Mouse (Mus musculus) fat pad, adult 2 months (tissue): ENCODE data around the gene Ifrd1.
"Not testable (repeated sequence)": the region's sequence is repeated elsewhere in the genome, so short reads cannot be mapped to it uniquely, and the experiment has no call there.

ENCODE experiments used
- DNase-seq: peaks from one replicate; pipeline ENCODE4 v3.0.0-alpha.2; 2011; ENCODE audit warnings: low read depth, low spot score; ENCODE audit errors: extremely low read depth

Gene Ifrd1

DNA sequence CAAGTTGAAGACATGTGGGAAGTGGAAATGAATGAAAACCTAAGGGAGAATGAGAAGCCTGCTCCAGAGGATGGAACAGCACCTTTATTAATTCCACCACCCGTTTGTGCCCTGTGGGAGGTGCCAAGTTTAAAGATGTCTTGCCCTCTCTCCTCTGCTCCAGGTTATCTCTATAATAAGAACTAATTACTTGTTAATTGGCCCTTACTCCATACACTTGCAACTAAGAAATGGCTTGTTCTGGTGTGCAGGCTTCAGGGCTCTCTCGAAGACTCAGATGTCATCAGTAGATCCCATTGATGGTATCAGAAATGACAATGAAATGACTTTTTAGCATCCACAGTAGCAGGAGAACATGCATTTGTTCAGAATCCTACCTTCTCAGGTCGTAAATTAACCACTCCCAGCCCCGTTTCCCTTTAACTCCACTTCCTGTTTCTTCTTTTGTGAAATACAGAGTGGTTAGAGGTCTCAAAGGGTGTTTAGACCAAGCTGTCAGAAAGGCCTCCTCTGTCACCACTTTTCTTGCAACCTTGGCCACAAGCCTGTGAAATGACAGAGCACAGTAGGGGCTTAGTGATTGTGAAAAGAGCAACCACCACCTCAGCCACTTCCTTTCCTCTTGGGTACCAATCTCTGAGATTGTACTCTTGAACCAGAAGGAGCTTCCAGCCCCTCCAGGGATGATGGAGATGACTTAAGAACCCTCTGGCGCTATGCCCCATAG is at the start of gene Ifrd1:
Gene Ifrd1, minus strand, starts transcription at position 51 of the 727 bp plus-strand sequence.
- DNase-seq, result no peak

DNA sequence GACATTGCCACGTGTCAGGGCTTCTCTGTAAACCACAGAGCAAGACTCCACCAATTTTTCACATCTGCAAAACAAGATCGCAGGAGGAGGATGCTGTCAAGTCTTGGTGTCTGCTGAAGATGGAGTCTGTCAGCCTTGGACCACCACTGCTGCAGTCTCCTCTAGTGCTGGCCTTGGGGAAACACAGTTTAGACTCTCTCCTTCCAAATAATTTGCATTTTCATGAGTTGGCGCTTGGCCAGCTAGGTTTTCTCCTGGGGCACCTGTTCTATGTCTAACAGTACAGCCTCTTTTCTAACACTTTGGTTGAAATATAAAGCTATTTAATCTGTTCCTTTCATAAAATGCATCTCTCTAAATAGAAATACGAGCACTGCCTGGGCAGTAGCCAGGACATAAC is 38.2 kb upstream of the Ifrd1 start:
- no peak for DNase-seq

DNA sequence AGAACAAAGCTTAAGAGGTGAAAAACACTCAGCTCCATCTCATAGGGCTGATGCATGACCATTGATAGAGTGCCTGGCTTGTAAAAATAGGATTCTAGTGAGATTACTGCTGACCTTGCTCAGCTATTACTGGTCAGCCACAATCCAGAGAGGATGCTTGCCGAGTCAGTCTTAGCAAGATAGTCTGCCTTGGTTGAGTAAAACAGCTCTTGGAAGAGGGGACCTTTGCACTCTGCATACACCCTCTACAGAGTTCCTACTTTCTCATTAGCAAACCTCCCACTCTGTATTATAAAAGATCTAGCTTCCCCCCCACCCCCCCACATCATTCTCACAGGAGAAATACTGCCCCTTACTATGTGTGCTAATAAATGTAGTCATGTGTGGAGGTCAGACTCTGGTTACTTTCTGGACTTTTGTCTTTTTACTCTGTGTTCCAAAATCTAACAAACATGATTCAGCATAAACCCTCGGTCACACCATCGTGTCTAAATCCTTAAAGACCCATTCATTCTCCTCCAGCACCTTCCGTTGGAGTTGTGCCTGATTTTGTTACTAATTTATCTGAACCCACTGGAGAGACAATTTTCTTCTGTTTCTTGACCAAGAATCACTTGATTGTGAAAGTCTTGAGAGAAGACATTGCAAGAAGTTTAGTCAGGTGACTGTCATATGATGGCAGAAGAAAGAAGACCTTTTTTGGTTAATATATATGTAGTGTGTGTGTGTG is 32.5 kb upstream of the Ifrd1 start:
- no peak for DNase-seq

DNA sequence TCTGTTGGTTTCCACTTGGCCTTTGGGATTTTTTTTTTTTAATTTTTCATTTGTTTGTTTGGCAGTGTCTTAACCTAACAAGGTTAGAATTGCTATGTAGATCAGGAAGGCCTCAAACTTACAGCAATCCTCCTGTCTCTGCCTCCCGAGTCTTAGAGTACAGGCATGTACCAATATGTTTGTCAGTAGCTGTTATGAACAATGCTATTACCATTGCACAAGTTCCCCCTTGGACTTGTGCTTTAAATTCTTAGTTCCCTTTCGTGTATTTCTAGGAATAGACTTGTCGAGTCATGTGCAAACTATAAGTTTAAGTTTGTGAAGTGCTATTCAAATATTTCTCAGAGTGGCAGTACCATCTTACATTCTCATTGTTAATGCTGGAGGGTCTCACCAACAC is 29.3 kb upstream of the Ifrd1 start:
- DNase-seq, result no peak

DNA sequence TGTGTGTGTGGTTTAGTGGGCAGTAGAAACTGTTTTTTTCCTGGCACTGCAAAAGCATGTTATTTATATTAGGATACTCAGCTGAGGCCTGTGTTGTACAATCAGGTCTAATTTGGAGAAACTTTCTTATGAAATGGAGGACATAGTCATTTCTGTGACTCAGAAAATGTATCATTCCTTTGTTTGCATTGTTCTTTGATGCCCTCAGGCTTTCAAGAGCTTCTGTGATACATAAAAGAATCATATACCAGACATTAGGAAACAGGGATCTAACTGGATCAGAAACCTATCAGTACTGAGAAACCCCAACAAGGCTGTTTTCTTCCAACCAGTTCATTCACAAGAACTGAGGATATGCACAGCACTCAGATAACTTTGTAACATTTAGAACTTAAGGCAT is 26.6 kb upstream of the Ifrd1 start:
- no peak for DNase-seq

DNA sequence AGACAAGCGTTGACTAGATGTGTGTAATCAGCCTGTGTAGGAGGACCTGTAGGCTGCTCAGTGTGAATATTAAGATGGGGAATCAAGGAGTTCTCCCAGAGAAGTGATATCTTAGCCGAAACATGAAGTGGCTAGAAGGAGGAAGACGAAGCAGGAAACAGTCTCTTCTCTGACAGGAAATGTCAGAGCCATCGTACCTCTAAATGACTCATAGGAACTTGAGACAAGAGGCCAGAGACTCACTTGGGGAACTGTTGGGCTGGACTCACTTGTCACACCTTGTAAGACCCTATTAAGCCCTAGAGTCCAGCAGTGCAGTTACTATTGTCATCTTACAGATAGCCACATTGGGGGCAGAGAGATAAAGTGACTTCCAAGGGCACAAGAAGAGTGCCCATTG is 25.0 kb upstream of the Ifrd1 start:
- no peak for DNase-seq

DNA sequence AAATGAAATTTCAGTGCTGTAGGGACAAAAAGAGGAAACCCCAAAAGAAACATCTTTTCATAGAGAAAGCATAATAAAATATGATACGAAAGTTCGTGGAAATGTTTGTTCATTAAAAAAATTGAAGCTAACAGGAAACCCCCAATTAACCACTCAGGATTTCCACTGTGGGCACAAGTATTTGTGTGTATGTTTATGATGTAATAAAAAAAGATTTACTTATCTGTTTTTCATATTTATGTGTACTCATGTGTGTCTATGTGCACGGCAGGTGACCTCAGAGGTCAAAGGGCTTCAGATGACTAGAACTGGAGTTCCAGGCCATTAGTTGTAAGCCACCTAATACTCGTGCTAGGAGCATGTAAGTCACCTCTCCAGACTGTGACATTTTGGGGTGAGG is 24.4 kb upstream of the Ifrd1 start:
- no peak for DNase-seq

DNA sequence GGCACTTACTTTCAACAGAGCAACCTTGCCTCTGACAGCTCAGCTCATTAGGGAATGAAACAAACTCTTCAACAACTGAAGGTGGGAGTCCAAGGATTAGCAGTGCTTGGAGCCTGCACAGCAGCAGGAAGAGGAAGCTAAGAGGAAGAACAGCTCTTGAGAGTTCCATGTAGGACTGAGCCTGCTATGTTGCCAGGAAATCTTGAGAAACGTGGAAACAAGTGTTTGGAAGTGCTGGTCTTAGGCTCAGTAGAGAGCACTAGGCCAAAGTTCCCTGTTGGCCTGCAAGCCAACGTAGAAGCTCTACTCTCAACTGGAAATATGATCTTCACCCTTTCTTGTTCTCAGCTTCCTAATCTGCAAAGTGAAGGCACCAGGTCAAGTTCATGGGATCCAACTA is 20.0 kb upstream of the Ifrd1 start:
- DNase-seq, result no peak

DNA sequence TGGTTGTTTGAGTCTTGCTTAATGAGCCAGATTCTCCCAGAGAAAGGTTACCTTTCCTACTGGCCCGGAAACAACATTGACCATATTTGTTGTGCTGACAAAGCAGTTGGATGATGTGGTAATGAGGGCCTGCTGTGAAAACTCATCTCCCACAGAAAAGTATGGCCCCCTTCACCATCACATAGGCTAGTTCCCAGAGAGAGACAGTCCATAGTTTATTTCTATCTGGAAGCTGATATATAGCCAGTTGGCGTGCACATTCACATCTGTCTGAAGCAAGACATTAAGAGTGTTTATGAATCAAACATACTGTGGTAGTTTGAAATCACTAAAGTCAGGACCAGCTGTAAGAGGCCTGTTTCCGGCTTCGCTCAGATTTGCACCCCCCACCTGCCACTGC is 15.4 kb upstream of the Ifrd1 start:
- DNase-seq, result no peak

DNA sequence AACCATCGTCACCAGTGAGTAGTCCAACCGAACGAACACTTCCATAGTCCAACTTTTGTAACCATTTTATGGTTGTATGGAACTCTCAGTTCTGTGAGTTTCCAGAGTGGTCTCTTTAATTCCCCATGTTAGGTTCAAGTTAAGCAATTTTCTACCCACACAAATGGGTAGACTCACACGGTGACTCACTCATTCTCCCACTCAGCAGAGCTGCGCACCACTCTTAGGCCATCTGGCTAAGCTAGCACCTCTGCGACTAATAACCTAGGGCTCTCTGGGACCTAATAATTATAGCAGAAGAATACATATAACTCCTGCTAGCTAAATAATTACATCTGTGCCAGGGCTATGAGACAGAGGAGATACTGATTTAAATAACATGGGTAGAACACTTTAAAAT is 14.7 kb upstream of the Ifrd1 start:
- DNase-seq, result no peak

DNA sequence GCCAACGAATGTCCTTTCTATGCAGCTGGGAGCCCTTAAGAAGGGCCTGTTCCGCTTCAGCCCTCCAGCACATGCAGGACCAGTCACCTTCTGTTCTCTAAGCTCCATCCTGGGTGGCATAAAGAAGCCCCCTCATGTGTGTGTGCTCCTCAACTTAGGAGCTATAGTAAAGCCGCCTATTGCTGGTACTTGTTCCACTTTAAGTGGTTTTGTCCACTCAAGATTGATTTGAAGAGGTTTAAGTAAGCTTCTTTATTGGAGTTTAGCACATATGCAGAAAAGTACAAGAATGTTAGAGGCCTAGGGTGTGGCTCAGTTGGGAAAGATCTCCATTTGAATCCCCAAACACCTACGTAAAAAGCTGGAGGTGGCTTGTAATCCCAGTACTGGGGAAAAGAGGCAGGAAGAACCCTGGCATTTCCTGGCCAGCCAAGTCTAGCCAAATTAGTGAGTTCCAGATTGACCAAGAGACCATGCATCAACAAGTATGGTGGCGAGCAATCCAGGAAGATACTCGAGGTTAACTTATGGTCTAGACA is 10.2 kb upstream of the Ifrd1 start:
- no peak for DNase-seq

DNA sequence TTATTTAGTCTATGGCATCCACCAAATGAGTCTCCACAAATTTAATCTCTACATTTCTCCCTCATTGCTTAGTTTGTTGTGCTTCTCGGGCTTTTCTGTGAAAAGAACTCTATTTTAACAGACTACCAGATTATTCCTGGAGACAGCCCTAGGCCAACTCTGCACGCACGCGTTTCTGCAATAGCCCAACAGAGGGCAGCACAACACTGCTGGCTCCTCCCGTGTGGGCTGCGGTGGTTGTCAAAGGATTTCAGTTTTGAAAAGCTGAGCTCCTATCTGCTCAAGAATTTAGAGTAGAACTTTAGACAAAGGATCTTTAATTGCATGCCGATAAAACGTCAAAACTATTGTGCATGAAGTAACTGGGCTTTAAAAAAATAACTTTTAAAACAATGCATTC is 8.9 kb upstream of the Ifrd1 start:
- no peak for DNase-seq

DNA sequence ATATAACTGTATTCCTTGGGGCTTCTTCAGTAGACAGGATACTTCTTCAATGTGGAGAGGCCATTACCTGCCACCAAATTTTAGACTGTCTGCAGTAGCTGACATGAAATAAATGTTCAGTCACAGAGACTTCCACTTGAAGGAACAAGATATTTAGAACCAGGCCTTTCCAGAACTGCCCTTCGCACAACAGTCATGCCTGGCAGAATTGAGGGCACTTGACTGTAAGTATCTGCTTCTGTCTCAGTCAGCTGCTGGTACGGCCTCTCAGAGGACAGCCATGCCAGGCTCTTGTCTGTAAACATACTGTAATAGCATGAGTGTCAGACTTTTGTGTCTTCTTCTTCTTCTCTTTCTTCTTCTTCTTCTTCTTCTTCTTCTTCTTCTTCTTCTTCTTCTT is 8.2 kb upstream of the Ifrd1 start:
- no peak for DNase-seq

DNA sequence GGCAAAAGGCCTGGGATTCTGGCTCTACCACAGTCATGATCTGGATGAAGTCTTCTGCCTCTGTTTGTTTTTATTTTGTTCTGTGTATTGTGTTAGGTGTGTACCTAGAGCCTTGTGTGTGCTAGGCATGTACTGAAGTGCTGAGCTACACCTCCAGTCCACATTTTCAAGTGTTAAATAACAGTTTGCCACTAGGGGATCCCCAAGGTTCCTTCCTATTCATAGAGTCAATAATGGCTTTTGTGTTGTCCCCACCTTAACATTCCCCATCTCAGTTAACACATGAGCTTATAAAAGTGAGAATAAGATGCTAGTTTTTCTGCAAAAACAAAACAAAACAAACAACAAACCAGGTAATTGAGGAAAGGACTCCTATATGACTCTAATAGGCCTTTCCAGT is 7.7 kb upstream of the Ifrd1 start:
- DNase-seq, result no peak

DNA sequence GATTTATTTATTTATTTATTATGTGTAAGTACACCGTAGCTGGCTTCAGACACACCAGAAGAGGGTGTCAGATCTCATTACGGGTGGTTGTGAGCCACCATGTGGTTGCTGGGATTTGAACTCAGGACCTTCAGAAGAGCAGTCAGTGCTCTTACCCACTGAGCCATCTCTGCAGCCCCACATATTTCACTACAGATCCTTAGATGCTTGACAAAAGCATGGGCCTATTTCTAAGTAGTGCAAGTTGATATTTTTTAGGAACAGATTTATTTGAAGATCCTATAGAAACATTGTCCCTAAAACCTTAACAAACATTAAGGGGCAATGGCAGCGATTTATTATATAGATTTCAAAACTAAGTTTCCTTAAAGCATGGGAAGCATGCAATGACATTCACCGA is 7.0 kb upstream of the Ifrd1 start:
- DNase-seq, result not testable (repeated sequence)

DNA sequence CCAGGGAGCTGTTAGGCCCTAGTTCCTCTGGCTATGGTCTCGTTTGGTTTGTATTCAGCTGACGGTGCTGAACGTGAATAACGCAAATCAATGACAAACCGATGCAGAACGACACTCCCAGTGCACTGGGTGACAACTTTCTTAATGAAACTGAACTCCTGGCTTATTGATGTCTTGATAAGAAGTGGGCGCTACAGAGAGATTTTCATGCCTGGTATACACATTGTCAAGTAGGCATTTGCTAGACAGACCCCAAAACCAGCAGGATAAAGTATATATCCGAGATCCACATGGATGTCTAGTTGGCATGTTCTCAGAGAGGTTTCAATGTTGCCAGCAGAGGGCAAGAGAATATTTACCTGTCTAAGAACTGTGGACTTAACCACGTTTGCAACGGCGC is 6.4 kb upstream of the Ifrd1 start:
- no peak for DNase-seq

DNA sequence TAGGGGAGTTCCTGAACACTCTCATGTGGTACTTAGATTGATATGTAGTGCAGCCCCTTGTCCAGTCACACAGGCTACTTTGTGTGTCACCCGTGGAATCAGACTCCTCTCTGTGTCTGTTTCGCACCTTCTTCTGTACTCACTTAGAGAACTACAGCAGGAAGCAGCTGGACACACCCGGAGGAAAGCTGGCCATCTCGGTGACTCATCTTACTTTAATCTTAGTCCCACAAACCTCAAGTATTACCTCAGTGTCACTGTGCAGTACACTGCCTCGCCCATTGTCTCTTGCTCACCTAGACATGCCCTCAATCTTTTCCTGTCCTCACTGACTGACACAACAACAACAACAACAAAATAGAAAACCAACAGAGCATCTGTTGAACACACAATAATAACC is 4.9 kb upstream of the Ifrd1 start:
- DNase-seq, result no peak

DNA sequence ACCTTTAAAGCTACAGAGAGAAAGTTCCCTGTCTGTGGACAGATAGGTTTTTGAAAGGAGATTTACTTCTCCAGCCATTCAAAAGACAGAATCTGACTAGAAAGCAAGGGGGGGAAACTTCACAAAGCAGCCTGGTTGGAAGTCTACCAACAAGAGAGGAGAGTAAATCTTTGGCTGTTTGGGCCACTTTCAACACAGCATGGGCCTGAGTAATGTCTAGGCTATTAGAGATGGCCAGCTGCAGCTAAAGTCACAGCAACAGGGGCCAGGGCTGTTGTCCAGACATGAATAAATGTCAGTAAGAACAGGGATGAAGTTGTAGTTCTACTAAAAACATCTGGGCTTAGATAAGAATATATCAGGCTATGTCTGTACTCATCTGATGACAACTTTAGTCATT is 2.0 kb upstream of the Ifrd1 start:
- no peak for DNase-seq

DNA sequence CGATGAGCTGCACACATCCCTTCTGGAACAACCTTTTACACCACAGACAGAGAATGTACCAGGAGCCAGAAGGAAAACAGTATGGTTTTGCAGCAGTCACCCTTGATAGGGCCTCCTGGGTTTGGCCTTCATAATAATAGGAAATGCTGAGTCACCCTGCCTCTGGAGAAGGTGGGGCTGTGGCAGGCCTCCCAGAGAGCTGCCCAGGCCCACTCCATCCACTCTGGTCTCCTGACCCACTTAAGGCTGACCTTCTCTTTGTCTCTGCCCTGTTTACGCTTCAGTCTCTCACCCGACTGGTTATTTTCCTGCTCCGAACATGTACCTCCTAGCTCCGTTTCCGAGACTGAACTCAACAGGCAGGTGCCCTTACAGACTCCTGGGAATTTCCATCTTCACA is 328 bp downstream of the Ifrd1 start:
- DNase-seq, result no peak

DNA sequence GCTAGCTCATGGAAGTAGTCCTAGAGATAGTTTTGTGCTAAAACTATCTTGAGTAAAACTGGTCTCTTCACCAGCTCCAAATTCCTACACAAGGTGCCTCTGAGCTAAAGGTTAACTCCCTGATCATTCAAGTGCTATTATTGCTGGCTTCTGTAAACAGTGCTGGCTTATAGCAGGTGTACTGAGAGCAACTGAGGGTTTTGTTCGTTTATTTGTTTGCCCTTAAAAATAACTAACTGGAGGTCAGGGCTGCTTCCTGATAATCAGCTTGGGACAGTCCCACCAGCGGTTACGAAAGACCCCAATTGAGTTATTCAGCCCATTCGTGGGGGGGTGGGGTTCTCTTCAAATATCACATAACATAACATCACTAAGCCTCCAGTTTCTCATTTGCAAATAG is 920 bp downstream of the Ifrd1 start:
- DNase-seq, result no peak

DNA sequence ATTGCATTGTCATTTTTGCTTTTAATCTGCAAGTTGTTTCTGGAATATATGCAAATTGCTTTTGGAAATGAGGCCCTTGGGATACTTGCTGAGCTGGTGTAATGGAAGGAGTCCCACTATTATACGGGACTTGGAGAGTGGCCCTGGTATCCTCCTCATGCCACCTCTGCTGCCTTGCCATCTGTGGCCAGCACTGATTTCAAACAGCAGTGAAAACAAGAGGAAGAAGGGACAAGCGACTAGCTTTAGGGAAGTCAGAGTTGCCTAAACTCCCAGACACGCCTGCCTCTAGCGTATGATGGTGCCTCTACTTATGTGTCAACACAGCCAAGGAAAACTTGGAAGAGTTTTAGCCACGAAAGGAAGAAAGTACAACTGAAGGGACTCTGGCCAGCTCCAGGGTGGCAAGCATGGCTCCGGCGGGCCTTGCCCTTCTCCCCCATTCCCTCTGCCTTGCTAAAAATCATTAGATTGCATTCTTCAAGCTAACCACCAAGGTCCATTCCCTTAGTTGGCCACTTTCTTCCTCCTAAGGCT is 2.8 kb downstream of the Ifrd1 start:
- no peak for DNase-seq

DNA sequence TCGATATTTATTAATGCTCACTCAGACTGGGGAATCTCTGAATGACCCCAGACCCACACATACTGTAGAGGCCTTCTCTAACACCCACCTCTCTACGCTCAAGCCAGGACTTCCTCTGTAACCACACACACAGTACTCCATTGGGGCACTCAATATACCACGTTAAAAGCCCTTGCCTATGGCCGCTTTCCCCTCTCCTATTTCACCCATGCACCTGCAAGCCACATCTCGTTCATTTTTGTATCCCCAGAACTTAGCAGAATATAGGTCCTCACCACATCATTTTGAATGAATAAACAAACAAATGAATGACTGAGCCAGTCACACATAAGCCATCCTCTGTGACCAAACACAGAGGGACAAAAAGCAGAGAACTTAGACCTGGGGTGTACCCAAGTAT is 3.4 kb downstream of the Ifrd1 start:
- DNase-seq, result no peak
